Mouse (Mus musculus) v-Abl transformed pro-B cells (cell line): ENCODE measurements around the gene Vmn2r114.
"Not testable (repeated sequence)": the region's sequence is repeated elsewhere in the genome, so short reads cannot be mapped to it uniquely, and the experiment has no call there.

Experiments
- in situ Hi-C, 2 experiments: fragments of 400-800 bp; cut with MboI; formaldehyde crosslinking; loops; one replicate each; pipeline ENCODE4 v1.15.1; 2025; ENCODE audit not compliant: unreplicated experiment in 2 of 2

Vmn2r114 gene

DNA sequence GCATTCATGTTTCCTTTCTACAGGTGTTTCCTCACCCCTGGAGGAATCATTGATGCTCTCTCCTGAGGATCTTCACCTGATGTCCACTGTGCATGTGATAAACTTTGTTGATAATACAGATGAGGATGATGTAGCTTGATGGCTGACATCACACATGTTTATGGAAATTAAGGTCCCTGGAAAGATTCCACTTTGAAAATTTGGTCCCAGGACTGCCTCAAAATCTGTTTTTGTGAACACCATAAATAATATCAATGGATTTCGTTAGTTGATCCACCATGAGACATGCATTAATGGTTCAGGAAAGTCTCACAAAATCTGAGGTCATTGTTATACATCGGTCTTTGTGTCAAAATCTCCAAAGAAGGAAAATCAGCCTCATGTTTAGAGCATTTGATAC lies at the start of gene Vmn2r114:
Vmn2r114 (minus strand) TSS at position 101 of the 400 bp plus-strand sequence.
- in situ Hi-C loops = loop anchor here in 1 of 2 experiments (5.0 kb wide), 1 partner anchor 165 kb away; the partner anchor contains the start of gene Vmn2r117

DNA sequence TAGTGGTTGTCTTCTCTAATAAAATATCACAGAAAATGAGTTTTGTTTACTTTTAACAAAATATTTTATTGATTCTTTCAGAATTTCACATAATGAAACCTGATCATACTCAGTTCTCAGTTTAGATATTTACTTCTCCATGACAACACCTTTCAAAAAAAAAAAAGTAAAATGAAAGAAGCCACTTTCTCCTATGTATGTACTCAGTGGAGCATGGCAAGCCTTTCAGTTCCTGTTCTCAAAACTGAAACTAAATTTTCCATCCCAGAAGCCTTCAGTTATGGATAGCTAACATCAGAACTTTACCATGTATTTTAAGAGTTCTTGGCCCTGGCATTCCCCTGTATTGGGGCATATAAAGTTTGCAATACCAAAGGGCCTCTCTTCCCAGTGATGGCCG lies 39.3 kb upstream of the Vmn2r114 start:
- in situ Hi-C loops = no loop called here

DNA sequence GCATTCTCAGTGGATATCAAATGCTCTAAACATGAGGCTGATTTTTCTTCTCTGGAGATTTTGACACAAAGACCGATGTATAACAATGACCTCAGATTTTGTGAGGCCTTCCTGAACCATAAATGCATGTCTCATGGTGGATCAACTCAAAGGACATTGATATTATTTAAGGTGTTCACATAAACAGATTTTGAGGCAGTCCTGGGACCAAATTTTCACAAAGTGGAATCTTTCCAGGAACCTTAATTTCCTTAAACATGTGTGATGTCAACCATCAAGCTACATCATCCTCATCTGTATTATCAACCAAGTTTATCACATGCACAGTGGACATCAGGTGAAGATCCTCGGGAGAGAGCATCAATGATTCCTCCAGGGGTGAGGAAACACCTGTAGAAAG lies 31.1 kb upstream of the Vmn2r114 start, which contains the start of gene Vmn2r115:
Vmn2r115 (plus strand) TSS at position 301 of the 400 bp plus-strand sequence.
- in situ Hi-C loops = not testable (repeated sequence)

DNA sequence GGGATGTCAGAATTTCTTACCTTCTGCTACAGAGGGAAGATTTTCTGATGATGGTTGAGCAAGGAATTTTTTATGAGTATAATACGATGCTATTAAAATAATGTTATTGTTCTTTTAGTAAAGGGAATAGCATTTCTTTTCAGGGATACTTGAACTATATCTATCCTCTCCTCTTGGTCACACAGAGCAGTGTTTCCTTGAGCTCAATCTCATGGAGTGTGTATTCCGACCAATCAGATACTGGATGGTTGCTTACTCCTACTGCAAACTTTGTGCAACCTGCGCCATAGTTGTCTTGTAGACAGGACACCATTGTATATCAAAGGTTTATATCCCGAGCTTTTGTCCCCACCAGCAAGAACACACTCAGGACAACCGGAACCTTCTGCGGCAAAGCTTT lies 18.3 kb upstream of the Vmn2r114 start:
- in situ Hi-C loops = no loop called here
